Mouse (Mus musculus): ENCODE data around the gene Numbl.

- TF ChIP-seq POLR2A (IDR thresholded peaks at IDR 0.05; ENCODE audit: insufficient read length, low read depth) (peak; percentile 63), MYOD1 (IDR thresholded peaks at IDR 0.05; ENCODE audit: control insufficient read depth in 1 of 3, insufficient read length in 2 of 3, low read depth in 2 of 3) (peak in 1 of 3 experiments; percentile 14), E2F4 (IDR thresholded peaks at IDR 0.05; ENCODE audit: insufficient read depth) (no peak), POLR2AphosphoS2 (IDR thresholded peaks at IDR 0.05; ENCODE audit: insufficient read length, low read depth) (peak; percentile 79), MAX (IDR thresholded peaks at IDR 0.05; ENCODE audit: low read depth) (no peak), CEBPB (IDR thresholded peaks at IDR 0.05; ENCODE audit: insufficient read depth, poor library complexity, severe bottlenecking) (no peak), SRF (IDR thresholded peaks at IDR 0.05; ENCODE audit: control insufficient read depth, insufficient read length, low read depth) (no peak)
These were observed at the start of gene Numbl for GRCm38 (mm10) chr7:27258205-27258899.
